Mouse (Mus musculus): ENCODE results near the gene Hypk.
"Not testable (repeated sequence)": the region's sequence is repeated elsewhere in the genome, so short reads cannot be mapped to it uniquely, and the experiment has no call there.

Gene Hypk

GRCm38 (mm10) chr2:121501550-121501949 is 48.5 kb downstream of the Hypk start:
- not testable (repeated sequence) for DNase-seq (ENCODE audit: low read depth in 1 of 2, low spot score in 2 of 2)

GRCm38 (mm10) chr2:121505942-121506882 is 53.1 kb downstream of the Hypk start, which contains the start of the genes Mfap1a and Wdr76:
Gene Mfap1a (minus strand): TSS chr2:121506665.
Gene Wdr76 (plus strand): TSS chr2:121506723.
- DNase-seq (ENCODE audit: low read depth in 1 of 2, low spot score in 2 of 2) = peak; percentile 58 to 63

GRCm38 (mm10) chr2:121507173-121507950 is 54.3 kb downstream of the Hypk start:
- DNase-seq (ENCODE audit: low read depth in 1 of 2, low spot score in 2 of 2) = no peak

GRCm38 (mm10) chr2:121507951-121508330 is 54.9 kb downstream of the Hypk start:
- DNase-seq (ENCODE audit: low read depth in 1 of 2, low spot score in 2 of 2) = no peak

Data from monocyte, adult 2 months (primary cell).